Mouse (Mus musculus) brain, adult 2 months (tissue): ENCODE results near the gene Usp17la.
A peak's percentile ranks its signal among the peaks of the same experiment; 100 is the strongest.
"Not testable (repeated sequence)": the region's sequence is repeated elsewhere in the genome, so short reads cannot be mapped to it uniquely, and the experiment has no call there.

Source experiments
- DNase-seq: peaks from one replicate; pipeline ENCODE4 v3.0.0; 2011; ENCODE audit warnings: low read depth, low spot score

Usp17la gene

GRCm38 (mm10) chr7:104856709-104857108 lies at the start of gene Usp17la:
Gene Usp17la (plus strand): TSS chr7:104857009.
- DNase-seq = not testable (repeated sequence)

- not testable (repeated sequence) for DNase-seq
These were observed 46.5 kb upstream of the Usp17la start for GRCm38 (mm10) chr7:104810335-104810734.

GRCm38 (mm10) chr7:104842503-104842902 lies 14.3 kb upstream of the Usp17la start, which contains the start of gene Usp17lb:
Gene Usp17lb (minus strand): TSS chr7:104842603.
- no peak for DNase-seq

- DNase-seq = no peak
These were observed 13.0 kb upstream of the Usp17la start for GRCm38 (mm10) chr7:104843731-104844287.

GRCm38 (mm10) chr7:104851546-104851945 lies 5.3 kb upstream of the Usp17la start:
- peak; percentile 0 for DNase-seq

- DNase-seq = no peak
These were observed 1.5 kb upstream of the Usp17la start for GRCm38 (mm10) chr7:104855248-104855750.

GRCm38 (mm10) chr7:104857683-104858082 lies 874 bp downstream of the Usp17la start:
- no peak for DNase-seq

GRCm38 (mm10) chr7:104861381-104861780 lies 4.6 kb downstream of the Usp17la start:
- no peak for DNase-seq

GRCm38 (mm10) chr7:104877731-104878130 lies 20.9 kb downstream of the Usp17la start, which contains the start of gene Olfr665:
Gene Olfr665 (plus strand): TSS chr7:104878031.
- DNase-seq = no peak

- DNase-seq = no peak
These were observed 39.0 kb downstream of the Usp17la start, which contains the start of gene Olfr666 for GRCm38 (mm10) chr7:104895852-104896251. Gene Olfr666 (minus strand): TSS chr7:104895952.
